Mouse (Mus musculus) heart, adult 2 months (tissue): ENCODE results near the gene Gkap1. TPM values are rescaled to one million over a fixed set of nuclear protein-coding genes. Genes with fewer than 3 reads are reported as not detected.

ENCODE experiments used
- DNase-seq, 2 experiments: peaks; one replicate each; pipeline ENCODE4 v3.0.0; 2021
- H3K27ac ChIP-seq: fragments of 200-600 bp; 2 replicates; pipeline ENCODE4 v1.8.1; 2022
- H3K27me3 ChIP-seq: fragments of 200-500 bp; 2 replicates; pipeline ENCODE4 v1.6.1; 2012; ENCODE audit warnings: mild to moderate bottlenecking, low read length, inconsistent platforms, mixed read lengths; ENCODE audit not compliant: control insufficient read depth, insufficient read depth
- H3K36me3 ChIP-seq: fragments of 200-500 bp; 2 replicates; pipeline ENCODE4 v1.6.1; 2012; ENCODE audit warnings: low read length, inconsistent platforms; ENCODE audit not compliant: control insufficient read depth, insufficient read depth
- H3K4me1 ChIP-seq: fragments of 200-500 bp; 2 replicates; pipeline ENCODE4 v1.6.1; 2011; ENCODE audit warnings: low read length; ENCODE audit not compliant: control insufficient read depth, insufficient read depth
- H3K4me3 ChIP-seq: fragments of 200-600 bp; 2 replicates; pipeline ENCODE4 v1.8.1; 2022
- H3K79me2 ChIP-seq: fragments of 200-500 bp; replicated peaks from 2 replicates; pipeline ENCODE4 v1.6.1; 2012; ENCODE audit warnings: mild to moderate bottlenecking, inconsistent platforms, low read length, moderate library complexity, mixed read lengths; ENCODE audit not compliant: control insufficient read depth, insufficient read depth
- H3K9ac ChIP-seq: fragments of 200-500 bp; 2 replicates; pipeline ENCODE4 v1.6.1; 2012; ENCODE audit warnings: low read depth, mild to moderate bottlenecking, control low read depth, inconsistent platforms, low read length, mixed read lengths
- CTCF ChIP-seq: fragments of 200-600 bp; IDR thresholded peaks from 2 replicates; pipeline ENCODE4 v1.8.1; 2022; ENCODE audit warnings: antibody characterized with exemption, mild to moderate bottlenecking, moderate library complexity
- EP300 ChIP-seq: fragments of 200-500 bp; IDR thresholded peaks from 2 replicates; pipeline ENCODE4 v1.6.1; 2011; ENCODE audit warnings: low read depth, low read length, control low read depth; ENCODE audit not compliant: insufficient read depth
- POLR2A ChIP-seq: fragments of 200-500 bp; IDR thresholded peaks from 2 replicates; pipeline ENCODE4 v1.6.1; 2011; ENCODE audit warnings: mild to moderate bottlenecking, low read depth, low read length, control low read depth; ENCODE audit not compliant: insufficient read depth
- WGBS: fragments of 180-500 bp; shearing (Covaris S2); methylation state at CpG from one replicate; pipeline ENCODE4 v1.1.7; 2018; 5-methylcytosine and 5-hydroxymethylcytosine counted together
- intact Hi-C: fragments of 180-260 bp; cut with DNase I; formaldehyde crosslinking; loops from one replicate; pipeline ENCODE4 v1.15.1; 2025
- polyA plus RNA-seq: library from polyadenylated mRNA; depleted of rRNA; stranded (reverse); fragments of >200 nt; gene quantifications from 2 replicates; pipeline ENCODE4 v1.2.3, GENCODE M21; 2012
- total RNA-seq, 2 experiments: library from RNA; stranded (reverse); gene quantifications; 2 replicates each; pipeline ENCODE4 v1.2.3; 2021

The Gkap1 gene
- total and polyA plus RNA-seq, 3 experiments = 4.7 to 28.3 (median 21.8) TPM

- Histone ChIP-seq H3K36me3 (peaks cover 16% of the 10 kb centered on the region), H3K79me2 (peaks cover 7% of the 10 kb centered on the region), H3K27ac (peak overlapping the region; percentile 96), H3K4me3 (peak overlapping the region; percentile 97), H3K4me1 (peaks cover 12% of the 10 kb centered on the region), H3K9ac (peak overlapping the region; percentile 98), H3K27me3 (no peaks in the 10 kb centered on the region)
- no peak for TF ChIP-seq EP300
- no peak for TF ChIP-seq CTCF
- no peak for TF ChIP-seq POLR2A
- no peak for DNase-seq
- intact Hi-C loops = loop anchor here (5.0 kb wide), 1 partner anchor 57 kb away; no protein-coding TSS in a partner anchor
- WGBS = 2% methylated on average over 46 of the region's 48 CpGs
Observed at GRCm38 (mm10) chr13:58215253-58215591, 60.3 kb downstream of the Gkap1 start.

GRCm38 (mm10) chr13:58214346-58215252, 60.9 kb downstream of the Gkap1 start:
- intact Hi-C loops = loop anchor here (5.0 kb wide), 1 partner anchor 58 kb away; no protein-coding TSS in a partner anchor
- H3K27ac ChIP-seq = peak overlapping the region; percentile 96
- H3K27me3 ChIP-seq = no peaks in the 10 kb centered on the region
- peak overlapping the region; percentile 98 for H3K9ac ChIP-seq
- WGBS = 4% methylated on average over 49 of the region's 49 CpGs
- no peak for DNase-seq
- peaks cover 7% of the 10 kb centered on the region for H3K79me2 ChIP-seq
- peaks cover 18% of the 10 kb centered on the region for H3K36me3 ChIP-seq
- peak overlapping the region; percentile 97 for H3K4me3 ChIP-seq
- H3K4me1 ChIP-seq = peaks cover 13% of the 10 kb centered on the region
- no peak for TF ChIP-seq CTCF
- no peak for TF ChIP-seq EP300
- no peak for TF ChIP-seq POLR2A

- DNase-seq = no peak
- WGBS = 52% methylated on average over 8 of the region's 8 CpGs
- Histone ChIP-seq H3K36me3 (peaks cover 20% of the 10 kb centered on the region), H3K27me3 (no peaks in the 10 kb centered on the region), H3K27ac (no peak overlapping the region), H3K4me1 (peaks cover 13% of the 10 kb centered on the region), H3K9ac (no peak overlapping the region), H3K4me3 (peak overlapping the region; percentile 97), H3K79me2 (peaks cover 9% of the 10 kb centered on the region)
- intact Hi-C loops = no loop called here
- TF ChIP-seq CTCF (no peak), POLR2A (no peak), EP300 (no peak)
Observed at GRCm38 (mm10) chr13:58213801-58214200, 61.7 kb downstream of the Gkap1 start.

- peaks cover 13% of the 10 kb centered on the region for H3K4me1 ChIP-seq
- H3K27ac ChIP-seq = no peak overlapping the region
- peaks cover 20% of the 10 kb centered on the region for H3K36me3 ChIP-seq
- TF ChIP-seq EP300 (no peak), POLR2A (no peak), CTCF (no peak)
- H3K4me3 ChIP-seq = no peak overlapping the region
- no peak for DNase-seq
- no peaks in the 10 kb centered on the region for H3K27me3 ChIP-seq
- WGBS = 68% methylated on average over 2 of the region's 2 CpGs
- no peak overlapping the region for H3K9ac ChIP-seq
- intact Hi-C loops = no loop called here
- peaks cover 9% of the 10 kb centered on the region for H3K79me2 ChIP-seq
Observed at GRCm38 (mm10) chr13:58212530-58212929, 63.0 kb downstream of the Gkap1 start.

GRCm38 (mm10) chr13:58210441-58210840, 65.1 kb downstream of the Gkap1 start:
- H3K4me3 ChIP-seq = no peak overlapping the region
- no peak overlapping the region for H3K27ac ChIP-seq
- TF ChIP-seq POLR2A (no peak), EP300 (no peak), CTCF (no peak)
- H3K79me2 ChIP-seq = peaks cover 11% of the 10 kb centered on the region
- WGBS = 29% methylated on average over 5 of the region's 5 CpGs
- peaks cover 10% of the 10 kb centered on the region for H3K4me1 ChIP-seq
- no peak for DNase-seq
- no peak overlapping the region for H3K9ac ChIP-seq
- H3K36me3 ChIP-seq = peaks cover 22% of the 10 kb centered on the region
- intact Hi-C loops = no loop called here
- no peaks in the 10 kb centered on the region for H3K27me3 ChIP-seq

- Histone ChIP-seq H3K4me1 (peaks cover 9% of the 10 kb centered on the region), H3K36me3 (peaks cover 14% of the 10 kb centered on the region), H3K27ac (no peak overlapping the region), H3K79me2 (peaks cover 14% of the 10 kb centered on the region), H3K4me3 (no peak overlapping the region), H3K9ac (no peak overlapping the region), H3K27me3 (no peaks in the 10 kb centered on the region)
- no peak for DNase-seq
- intact Hi-C loops = no loop called here
- no peak for TF ChIP-seq EP300
- no peak for TF ChIP-seq POLR2A
- no peak for TF ChIP-seq CTCF
- 88% methylated on average over 4 of the region's 4 CpGs for WGBS
Observed at GRCm38 (mm10) chr13:58206084-58206483, 69.4 kb downstream of the Gkap1 start.
